Mouse (Mus musculus) gastrocnemius, postnatal 4 days (tissue): ENCODE measurements around the gene Pou2f2. TPM values are rescaled to one million over a fixed set of nuclear protein-coding genes. Genes with fewer than 3 reads are reported as not detected.
A peak's percentile ranks its signal among the peaks of the same experiment; 100 is the strongest.

ENCODE experiments used
- DNase-seq, 2 experiments: peaks; one replicate each; pipeline ENCODE4 v3.0.0; 2021 to 2022; ENCODE audit warnings: low spot score in 2 of 2, mixed read lengths in 2 of 2
- total RNA-seq, 2 experiments: library from RNA; stranded (reverse); gene quantifications; 2 replicates each; pipeline ENCODE4 v1.2.3; 2021

The Pou2f2 gene
- total RNA-seq, 2 experiments from 2014 or later = 0.52 to 0.91 TPM

GRCm38 (mm10) chr7:25197384-25198018, 18.0 kb upstream of the Pou2f2 start:
- DNase-seq = no peak

- DNase-seq = no peak
These were observed 16.6 kb upstream of the Pou2f2 start for GRCm38 (mm10) chr7:25196107-25196506.

GRCm38 (mm10) chr7:25195148-25195547, 15.6 kb upstream of the Pou2f2 start:
- no peak for DNase-seq

GRCm38 (mm10) chr7:25192110-25192509, 12.6 kb upstream of the Pou2f2 start:
- DNase-seq = no peak

GRCm38 (mm10) chr7:25190806-25191205, 11.3 kb upstream of the Pou2f2 start:
- no peak for DNase-seq

GRCm38 (mm10) chr7:25187662-25188650, 8.4 kb upstream of the Pou2f2 start:
- DNase-seq = peak; percentile 81 to 82

- DNase-seq = no peak
These were observed 4.6 kb upstream of the Pou2f2 start for GRCm38 (mm10) chr7:25184091-25184490.

- DNase-seq = no peak
These were observed 2.3 kb upstream of the Pou2f2 start for GRCm38 (mm10) chr7:25181814-25182213.

- DNase-seq = peak in 1 of 2 experiments; percentile 34
These were observed 1.8 kb upstream of the Pou2f2 start for GRCm38 (mm10) chr7:25181331-25181790.

- no peak for DNase-seq
These were observed 986 bp upstream of the Pou2f2 start for GRCm38 (mm10) chr7:25180512-25180911.

GRCm38 (mm10) chr7:25178787-25179605, 530 bp downstream of the Pou2f2 start:
- DNase-seq = no peak

- DNase-seq = no peak
These were observed 1.2 kb downstream of the Pou2f2 start for GRCm38 (mm10) chr7:25178317-25178716.

GRCm38 (mm10) chr7:25174343-25174742, 5.2 kb downstream of the Pou2f2 start:
- no peak for DNase-seq

GRCm38 (mm10) chr7:25172669-25173068, 6.9 kb downstream of the Pou2f2 start:
- DNase-seq = no peak

GRCm38 (mm10) chr7:25170583-25170982, 8.9 kb downstream of the Pou2f2 start:
- DNase-seq = no peak

GRCm38 (mm10) chr7:25166106-25166505, 13.4 kb downstream of the Pou2f2 start:
- no peak for DNase-seq

- no peak for DNase-seq
These were observed 23.3 kb downstream of the Pou2f2 start for GRCm38 (mm10) chr7:25156158-25156648.

- DNase-seq = no peak
These were observed 23.9 kb downstream of the Pou2f2 start for GRCm38 (mm10) chr7:25155469-25156157.

- no peak for DNase-seq
These were observed 24.9 kb downstream of the Pou2f2 start for GRCm38 (mm10) chr7:25154648-25155047.

- DNase-seq = no peak
These were observed 25.7 kb downstream of the Pou2f2 start for GRCm38 (mm10) chr7:25153841-25154240.
